In genomic region chr7:122970119-122970781, GRCm38 (mm10) we compare ENCODE assay signal across 8 mouse cellular contexts. TPM values are rescaled to one million over a fixed set of nuclear protein-coding genes. Genes with fewer than 3 reads are reported as not detected.
DNase-seq lines count a peak whose midpoint lies in the region.

No protein-coding gene starts in this region.

- peak; percentile 59 to 63 for DNase-seq in adrenal gland, adult 18-20 months (ENCODE audit: low spot score in 2 of 2)
- DNase-seq in embryo, embryonic 10.5 days (ENCODE audit: low spot score): peak; percentile 54
- peak; percentile 64 for DNase-seq in gastrocnemius, postnatal 14 days
- peak; percentile 80 for DNase-seq in induced T-regulatory cell, adult 2 months (ENCODE audit: low read depth)
- peak; percentile 19 to 20 for DNase-seq in left cerebral cortex, adult 9 months (ENCODE audit: low spot score in 2 of 2)
- DNase-seq in right cerebral cortex, adult 2 months (ENCODE audit: low spot score in 2 of 2): peak; percentile 31 to 37
- DNase-seq in urinary bladder, postnatal 25 days (ENCODE audit: low spot score): peak; percentile 48

- H3K4me3 ChIP-seq in macrophage (ENCODE audit: inconsistent target): peak overlapping the region; percentile 82

- intact Hi-C loops in gastrocnemius, postnatal 14 days (cut with DNase I; ENCODE audit: low total_unique reads): no loop called here

- peaks cover 50% of the 10 kb centered on the region for H3K79me2 ChIP-seq in macrophage (ENCODE audit: inconsistent target)

- WGBS in macrophage (ENCODE audit: missing documents): under 1% methylated on average over 61 of the region's 69 CpGs

- H3K27ac ChIP-seq in macrophage: peak overlapping the region; percentile 49

- H3K36me3 ChIP-seq in macrophage (ENCODE audit: inconsistent target): no peaks in the 10 kb centered on the region

RNA-seq across cellular contexts. Expression of gene Rbbp6, which starts 4.8 kb away (rescaled TPM):
- 10 to 100 TPM; 42.7 to 62.0 TPM for total RNA-seq in adrenal gland, adult 18-20 months (2021)
- total RNA-seq in gastrocnemius, postnatal 14 days (2021): 10 to 100 TPM; 22.9 to 23.4 TPM
- total RNA-seq in macrophage (2018; cell fraction: chromatin; rRNA removed): 100 to 1,000 TPM; 101 to 296 (median 228) TPM
- 10 to 100 TPM; 22.0 to 43.9 (median 35.1) TPM for total RNA-seq in macrophage (2018; cell fraction: cytosol; rRNA removed)
- total RNA-seq in macrophage (2018; cell fraction: nucleus; rRNA removed): 100 to 1,000 TPM in 25 of 26 experiments, 10 to 100 TPM in 1; 97.0 to 183 (median 126) TPM
- 37.2 to 81.1 TPM (median 37.2 TPM) in 3 replicates for polyA plus RNA-seq in macrophage (2018)

Comparison
In these comparisons a context has a peak if more than half of its experiments do, and no peak if none do; other contexts are left out.
1. Peak in every context shown above with its lines: DNase-seq, H3K4me3 ChIP-seq and H3K27ac ChIP-seq.
2. DNase-seq: peak in every context shown above with its lines; median percentile 80 in induced T-regulatory cell, adult 2 months; 64 in gastrocnemius, postnatal 14 days; 61 in adrenal gland, adult 18-20 months; 54 in embryo, embryonic 10.5 days; 48 in urinary bladder, postnatal 25 days; 34 in right cerebral cortex, adult 2 months; 20 in left cerebral cortex, adult 9 months.